Mouse (Mus musculus) inflammation-experienced regulatory T-cells, adult 6 months (primary cell): Measurements from ENCODE around the gene Itsn2. TPM values are rescaled to one million over a fixed set of nuclear protein-coding genes. Genes with fewer than 3 reads are reported as not detected.
"Not testable (repeated sequence)": the region's sequence is repeated elsewhere in the genome, so short reads cannot be mapped to it uniquely, and the experiment has no call there.

Experiments
- ATAC-seq: one replicate; pipeline ENCODE4 v1.8.0; 2017
- polyA plus RNA-seq, 3 experiments: library from polyadenylated mRNA; unstranded; fragments of 100-300 nt; shearing (Covaris generic); gene quantifications; one replicate each; pipeline ENCODE4 v1.2.1; 2017

The Itsn2 gene
- polyA plus RNA-seq, result 10 to 100 TPM; 49.8 to 65.3 (median 61.3) TPM

GRCm38 (mm10) chr12:4592541-4593165 is at the start of gene Itsn2, which contains the start of gene Gm3625:
Gene Itsn2 (plus strand): TSS chr12:4592638.
Gene Gm3625 (minus strand): TSS chr12:4592927.
- ATAC-seq, result peak; percentile 69

DNA sequence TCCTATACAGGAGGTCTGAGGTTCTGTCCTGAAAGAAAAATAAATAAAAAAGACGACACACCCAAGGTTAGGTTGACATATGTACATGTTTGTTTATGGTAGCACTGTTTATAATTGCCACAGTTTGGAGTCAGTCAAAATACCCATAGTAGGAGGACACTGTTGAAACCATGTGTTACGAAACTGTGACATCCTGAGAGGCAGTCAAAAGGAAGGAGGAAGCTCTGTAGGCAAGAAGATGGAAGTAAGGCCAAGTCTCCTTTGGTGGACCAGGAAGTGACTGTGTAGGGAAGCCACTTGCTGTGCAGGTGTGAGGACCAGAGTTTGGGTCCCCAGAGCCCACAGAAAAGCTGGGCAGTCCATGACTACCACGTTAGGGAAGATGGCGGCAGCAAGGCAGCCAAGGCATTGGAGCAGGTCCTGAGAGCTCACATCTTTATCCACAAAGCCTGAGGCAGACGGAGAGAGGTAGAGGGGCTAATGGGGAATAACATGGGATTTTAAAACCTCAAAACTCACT is 48.0 kb upstream of the Itsn2 start:
- no peak for ATAC-seq

DNA sequence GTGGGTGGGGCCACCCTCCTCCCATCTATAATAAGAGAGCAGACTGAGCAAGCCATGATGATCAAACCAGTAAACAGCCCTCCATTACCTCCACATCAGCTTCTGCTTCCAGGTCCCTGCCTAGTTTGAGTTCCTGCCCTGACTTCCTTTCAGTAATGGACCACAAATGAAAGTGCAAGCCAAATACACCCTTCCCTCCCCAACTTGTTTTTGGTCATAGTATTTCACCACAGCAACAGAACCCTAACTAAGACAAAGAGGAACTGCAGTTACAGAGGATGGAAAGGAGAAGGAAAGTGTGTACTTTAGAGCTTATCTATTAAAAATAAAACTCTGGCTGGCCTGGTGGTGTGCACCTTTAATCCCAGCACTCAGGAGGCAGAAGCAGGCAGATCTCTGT is 47.0 kb upstream of the Itsn2 start:
- no peak for ATAC-seq

DNA sequence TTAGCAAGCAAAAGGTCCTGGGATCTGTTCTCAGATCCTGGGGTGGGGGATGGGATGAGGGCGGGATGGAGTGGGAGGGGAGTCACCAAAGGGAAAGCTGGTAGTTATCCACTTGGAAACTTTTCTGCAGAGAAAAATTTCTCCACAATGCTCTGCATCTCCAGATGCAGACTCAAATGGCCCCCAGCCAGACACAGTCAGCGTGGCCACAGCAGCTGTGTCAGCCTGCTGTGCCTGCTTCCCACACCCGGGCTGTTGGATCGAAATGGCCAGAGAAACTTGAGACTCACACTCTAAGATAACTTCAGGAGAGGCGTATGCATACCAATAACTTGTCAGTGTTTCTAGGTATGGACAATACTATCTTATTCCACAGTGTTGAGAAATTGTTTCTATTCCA is 45.9 kb upstream of the Itsn2 start:
- no peak for ATAC-seq

GRCm38 (mm10) chr12:4547557-4547956 is 44.9 kb upstream of the Itsn2 start:
- ATAC-seq, result no peak

DNA sequence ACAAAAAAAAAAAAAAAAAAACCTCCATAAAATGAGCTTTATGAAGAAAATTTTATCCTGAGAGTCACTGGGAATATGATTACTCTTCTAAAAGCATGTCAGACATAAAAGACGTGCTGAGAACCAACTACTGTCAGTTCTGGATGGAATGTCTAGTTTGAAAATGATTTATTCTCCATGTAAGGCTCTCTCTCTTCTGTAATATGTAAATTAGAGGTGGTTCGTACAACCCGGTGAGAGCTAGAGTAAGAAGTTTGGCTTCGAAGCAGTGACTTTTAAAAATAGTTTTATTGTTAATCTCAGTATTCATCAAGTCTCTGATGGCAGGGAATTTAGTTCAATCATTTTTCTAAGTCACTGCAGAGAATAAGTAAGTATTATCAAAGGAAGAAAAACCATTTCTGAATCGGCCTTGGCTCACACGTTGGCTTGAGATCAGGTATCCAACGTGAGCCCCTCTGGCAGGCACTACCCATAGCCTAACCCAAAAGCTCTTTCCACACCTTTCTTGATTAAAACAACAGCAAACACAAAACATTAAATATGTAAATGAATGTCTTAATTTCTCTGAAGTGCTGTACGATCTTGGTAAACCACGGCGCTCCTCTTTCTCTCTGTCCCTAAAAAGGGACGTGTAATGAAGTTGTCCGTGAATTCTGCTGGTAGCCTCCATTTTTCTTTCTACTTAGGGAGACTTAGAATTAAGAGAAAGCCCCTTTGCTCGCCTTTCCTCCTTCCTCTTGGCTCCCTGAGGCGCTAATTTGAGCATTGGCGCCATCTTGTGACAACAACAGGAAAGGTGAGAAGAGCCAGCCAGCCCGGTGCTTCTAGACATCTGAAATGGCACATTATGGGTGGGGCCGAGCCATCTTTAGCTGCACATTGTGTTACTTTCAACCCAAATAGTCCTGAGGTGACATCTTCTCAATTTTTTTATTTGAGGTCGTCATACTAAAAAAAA is 44.1 kb upstream of the Itsn2 start:
- peak; percentile 84 for ATAC-seq

DNA sequence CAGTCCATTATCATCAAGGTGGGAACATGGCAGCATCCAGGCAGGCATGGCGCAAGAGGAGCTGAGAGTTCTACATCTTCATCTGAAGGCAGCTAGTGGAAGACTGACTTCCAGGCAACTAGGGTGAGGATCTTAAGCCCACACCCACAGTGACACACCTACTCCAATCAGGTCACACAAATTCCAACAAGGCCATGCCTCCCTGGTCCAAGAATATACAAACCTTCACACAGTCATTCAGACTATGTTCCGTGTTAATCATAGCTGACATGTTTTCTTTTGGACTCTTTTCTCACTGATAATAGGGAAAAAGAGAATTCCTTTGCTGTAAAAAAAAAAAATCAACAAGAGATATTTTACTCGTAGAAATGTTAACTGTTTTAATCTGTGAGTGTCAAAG is 38.7 kb upstream of the Itsn2 start:
- not testable (repeated sequence) for ATAC-seq

GRCm38 (mm10) chr12:4555451-4555850 is 37.0 kb upstream of the Itsn2 start:
- no peak for ATAC-seq

DNA sequence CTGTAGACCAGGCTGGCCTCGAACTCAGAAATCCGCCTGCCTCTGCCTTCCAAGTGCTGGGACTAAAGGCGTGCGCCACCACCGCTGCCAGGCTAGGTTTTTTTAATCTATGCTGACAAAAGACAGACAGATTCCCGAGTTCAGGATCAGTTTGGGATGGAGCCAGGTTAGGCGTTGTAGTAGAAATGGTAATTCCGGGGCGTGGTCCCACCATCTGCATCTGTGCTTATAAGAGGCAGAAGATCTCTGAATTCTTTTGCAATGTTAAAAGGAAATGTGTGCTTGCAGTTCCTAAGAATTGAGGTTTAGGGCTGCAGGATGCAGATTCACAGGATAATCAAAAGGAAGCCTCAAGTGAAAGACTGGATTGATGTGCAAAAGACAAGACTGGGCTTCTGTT is 35.5 kb upstream of the Itsn2 start:
- no peak for ATAC-seq

DNA sequence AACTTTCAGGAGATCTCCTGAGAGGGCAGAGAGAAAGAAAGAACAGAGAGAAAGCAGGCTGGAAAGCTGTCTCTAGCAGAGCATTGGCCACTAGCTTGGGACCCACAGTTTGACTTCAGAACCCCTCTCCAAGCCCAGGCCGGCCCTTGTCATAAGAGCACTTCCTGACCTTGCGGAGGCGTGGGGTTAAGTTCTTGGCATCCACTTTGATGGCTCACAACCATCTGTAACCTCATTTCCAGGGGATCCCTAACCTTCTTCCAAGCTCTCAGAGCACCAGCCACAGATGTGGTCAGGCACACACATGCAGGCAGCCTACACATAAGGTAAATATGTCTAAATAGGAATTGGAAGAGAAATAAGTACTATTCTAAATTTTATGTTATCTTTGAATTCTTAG is 35.0 kb upstream of the Itsn2 start:
- ATAC-seq, result no peak

DNA sequence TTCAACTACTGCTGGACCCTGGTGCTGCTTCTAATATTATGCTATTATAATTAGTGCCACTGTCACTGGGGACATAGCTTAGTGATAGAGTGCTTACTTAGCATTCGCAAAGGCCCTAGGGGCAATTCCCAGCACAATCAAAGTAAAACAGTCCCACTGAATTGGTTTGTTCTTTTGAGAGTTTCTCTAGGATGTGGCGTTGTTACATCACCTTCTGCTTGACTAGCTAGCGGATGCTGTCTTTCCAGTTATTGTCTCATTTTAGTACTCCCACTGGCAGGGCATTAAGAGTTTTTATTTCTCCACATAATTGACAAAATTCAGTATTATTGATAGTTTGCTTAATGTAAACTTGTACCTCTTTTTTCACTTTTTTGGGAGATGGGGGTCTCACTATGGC is 34.4 kb upstream of the Itsn2 start:
- no peak for ATAC-seq

- no peak for ATAC-seq
These were observed 33.8 kb upstream of the Itsn2 start for GRCm38 (mm10) chr12:4558475-4559279.

DNA sequence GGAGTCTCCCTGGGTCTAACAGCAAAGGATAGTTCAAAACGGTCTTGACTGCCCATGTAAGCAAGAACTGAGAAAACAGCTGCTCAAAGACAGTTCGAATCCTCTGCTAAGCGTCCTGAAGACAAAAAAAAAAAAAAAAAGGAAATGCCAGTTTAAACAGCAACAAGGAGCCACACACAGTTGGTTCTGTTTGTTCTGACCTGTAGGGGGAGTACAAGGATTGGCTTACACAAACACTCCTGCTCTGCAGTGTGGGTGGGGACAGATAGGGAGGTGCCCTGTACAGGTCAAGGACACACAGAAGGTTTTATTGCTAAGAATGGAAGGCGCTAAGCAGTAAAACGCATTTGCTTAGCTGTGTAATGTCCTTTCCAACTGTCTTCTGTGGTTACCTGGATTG is 20.6 kb upstream of the Itsn2 start:
- peak; percentile 65 for ATAC-seq

DNA sequence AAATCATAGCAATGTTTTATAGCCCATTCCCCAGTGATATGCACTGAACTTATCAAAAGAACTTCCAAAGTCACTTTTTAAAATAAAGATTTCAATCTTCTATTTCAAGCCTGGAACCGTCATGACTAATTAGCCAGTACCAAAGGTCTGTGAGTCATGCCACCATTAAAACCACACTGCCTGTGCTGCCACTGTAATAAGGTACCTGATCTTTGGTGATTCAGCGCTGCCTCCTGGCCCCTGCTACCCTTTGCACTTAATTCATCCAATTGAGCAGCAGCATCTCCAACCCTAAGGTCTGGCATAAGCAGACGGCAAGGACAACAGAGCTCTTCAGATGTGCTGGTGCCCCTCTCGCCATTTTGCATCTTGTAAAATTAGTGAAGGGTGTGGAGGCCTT is 18.4 kb upstream of the Itsn2 start:
- no peak for ATAC-seq

GRCm38 (mm10) chr12:4582326-4582725 is 10.1 kb upstream of the Itsn2 start:
- no peak for ATAC-seq

- no peak for ATAC-seq
These were observed 4.6 kb upstream of the Itsn2 start for GRCm38 (mm10) chr12:4587846-4588245.

DNA sequence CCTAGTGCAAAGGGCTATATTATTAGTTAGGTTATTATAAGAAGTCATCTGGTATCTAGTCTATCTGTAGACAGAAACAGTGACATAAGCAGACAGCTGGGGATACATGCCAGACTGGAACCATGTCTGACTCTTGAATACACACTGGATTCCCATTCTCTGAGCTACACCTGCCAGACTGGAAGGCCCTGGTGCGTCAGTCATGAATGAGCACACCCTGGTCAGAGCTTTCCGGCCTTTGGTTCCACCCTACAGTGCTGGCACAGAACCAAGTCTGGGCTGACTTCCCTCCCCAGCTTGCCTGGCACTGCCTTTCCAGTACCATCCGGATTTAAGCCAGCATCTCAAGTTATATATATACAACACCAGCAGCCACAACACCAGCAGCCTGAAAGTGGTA is 3.8 kb upstream of the Itsn2 start:
- ATAC-seq, result no peak

- peak; percentile 5 for ATAC-seq
These were observed 413 bp upstream of the Itsn2 start for GRCm38 (mm10) chr12:4592025-4592424.

DNA sequence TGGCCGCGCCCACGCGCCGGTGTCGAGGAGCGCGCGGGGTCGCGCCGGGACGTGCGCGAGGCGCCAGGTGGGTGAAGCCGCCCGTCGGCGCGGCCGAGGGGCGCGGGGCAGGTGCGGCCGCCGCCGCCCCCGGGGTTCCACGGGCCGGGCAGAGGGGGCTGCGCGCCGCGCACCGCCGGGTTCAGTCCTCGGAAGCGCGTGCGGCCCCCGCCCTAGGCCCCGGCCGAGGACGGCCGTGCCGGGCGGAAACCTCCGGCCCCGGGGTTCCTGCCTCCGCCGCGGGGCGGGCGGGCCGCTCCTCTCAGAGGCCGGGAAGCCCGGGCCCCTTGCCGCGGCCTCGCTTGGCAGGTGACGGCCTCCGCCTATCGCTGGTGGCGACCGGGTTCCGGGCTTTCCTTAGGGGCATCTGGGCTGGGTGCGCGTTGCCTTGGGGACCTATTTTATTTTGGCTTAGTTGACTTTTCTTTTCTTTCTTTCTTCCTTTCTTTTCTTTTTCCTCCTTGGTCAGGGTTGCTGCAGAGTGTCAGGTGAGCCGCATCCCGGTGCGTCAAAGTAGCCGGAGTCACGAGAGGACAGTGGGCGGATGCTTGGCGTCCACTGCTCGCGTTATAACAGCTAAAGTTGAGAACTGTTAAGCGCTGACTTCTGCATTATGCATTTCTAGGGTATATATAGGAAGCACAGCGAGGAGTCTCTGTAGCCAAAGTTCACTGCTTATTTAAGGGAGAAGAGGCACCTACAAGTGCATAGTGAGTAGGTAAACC is 910 bp downstream of the Itsn2 start:
- peak; percentile 52 for ATAC-seq

GRCm38 (mm10) chr12:4593930-4594391 is 1.5 kb downstream of the Itsn2 start:
- ATAC-seq, result no peak

DNA sequence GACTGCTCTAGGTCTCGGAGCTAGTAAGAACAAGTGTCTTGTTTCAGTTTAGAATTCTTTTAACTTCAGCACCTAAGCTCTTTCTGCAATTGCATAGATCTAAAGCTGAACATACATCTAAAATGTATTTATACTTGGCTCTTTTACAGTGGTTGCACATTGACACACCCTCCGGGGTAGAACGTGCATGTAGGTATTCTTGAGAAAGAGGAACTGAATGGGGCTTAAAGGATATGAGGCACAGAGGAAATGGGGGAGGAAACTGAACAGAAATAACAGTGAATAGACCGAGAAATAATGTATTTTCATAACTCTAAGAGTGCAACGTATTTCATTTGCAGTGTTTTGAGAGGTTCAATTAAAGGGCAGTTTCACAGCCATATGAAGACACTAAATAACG is 2.6 kb downstream of the Itsn2 start:
- peak; percentile 25 for ATAC-seq
